In the genomic region with DNA sequence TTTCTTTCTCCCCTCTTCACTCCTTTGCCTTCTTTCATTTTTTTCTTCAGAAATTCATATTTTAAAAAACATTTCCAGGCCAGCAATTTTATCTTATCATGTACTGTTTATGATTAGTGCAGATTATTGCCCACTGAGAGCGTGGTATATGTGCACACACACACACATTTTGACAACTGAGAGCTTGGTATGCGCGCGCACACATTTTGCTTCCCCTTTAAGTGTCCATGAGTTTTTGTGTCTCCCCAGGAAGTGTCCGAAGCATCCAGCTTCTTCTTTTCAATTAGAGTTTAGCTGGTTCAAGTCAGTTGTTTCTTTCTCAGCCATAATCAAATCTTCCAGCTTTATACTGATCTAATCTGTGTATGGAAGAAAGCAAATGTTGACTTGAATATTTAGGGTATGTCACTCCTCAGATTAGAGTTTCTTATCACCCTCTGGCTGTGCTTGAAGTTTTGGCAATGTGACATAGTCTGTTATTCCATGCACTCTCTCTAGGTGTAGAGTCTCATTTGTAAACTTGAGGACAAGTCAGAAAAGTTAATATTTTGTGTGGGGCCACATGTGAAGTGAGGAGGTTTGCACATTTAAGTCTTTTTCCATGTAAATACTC, we compare ENCODE assay signal across 1 mouse cellular context.
TF ChIP-seq lines count a peak whose summit lies in the region.

No protein-coding gene starts in this region.

TF ChIP-seq in MEL, 35 proteins besides CTCF, POLR2A, EP300 and RAD21:
- 0 out of 2 replicates have a peak, but pooled peaks have one; percentile 25 for TF ChIP-seq TCF12 (IDR thresholded peaks at IDR 0.05; ENCODE audit: low read depth, low read length)
- no peak for TF ChIP-seq CHD1 (IDR thresholded peaks at IDR 0.05; ENCODE audit: low read depth, low read length)
- TF ChIP-seq MYC (IDR thresholded peaks at IDR 0.05; ENCODE audit: low read depth, low read length): no peak
- peak; percentile 61; the same call in 1 of the 2 replicates for TF ChIP-seq GATA1 (IDR thresholded peaks at IDR 0.05; ENCODE audit: low read depth, low read length)
- TF ChIP-seq SIN3A (IDR thresholded peaks at IDR 0.05; ENCODE audit: low read length): peak; percentile 28; the same call in 1 of the 2 replicates
- TF ChIP-seq BHLHE40 (IDR thresholded peaks at IDR 0.05; ENCODE audit: borderline replicate concordance, low read depth, low read length): no peak
- peak; percentile 52; the same call in 1 of the 2 replicates for TF ChIP-seq MXI1 (IDR thresholded peaks at IDR 0.05; ENCODE audit: low read depth, low read length)
- TF ChIP-seq UBTF (IDR thresholded peaks at IDR 0.05; ENCODE audit: borderline replicate concordance, insufficient read depth, low read depth, low read length): no peak
- TF ChIP-seq RCOR1 (IDR thresholded peaks at IDR 0.05; ENCODE audit: low read depth, low read length): peak; percentile 75
- TF ChIP-seq TBP (IDR thresholded peaks at IDR 0.05; ENCODE audit: low read depth, low read length): no peak
- no peak for TF ChIP-seq NELFE (IDR thresholded peaks at IDR 0.05; ENCODE audit: low read depth, low read length)
TF ChIP-seq in MEL: peak in this region for 5.
